Mouse (Mus musculus) urinary bladder, adult 18-20 months (tissue): ENCODE measurements around the gene Rab26.
A peak's percentile ranks its signal among the peaks of the same experiment; 100 is the strongest.

Experiments used
- DNase-seq, 2 experiments: peaks; one replicate each; pipeline ENCODE4 v3.0.0; 2022; ENCODE audit warnings: low spot score in 2 of 2, mixed read lengths in 2 of 2

The Rab26 gene

GRCm38 (mm10) chr17:24507806-24508460, 26.1 kb downstream of the Rab26 start:
- DNase-seq, result no peak

- DNase-seq, result no peak
Observed at GRCm38 (mm10) chr17:24507129-24507664, 26.8 kb downstream of the Rab26 start.

DNA sequence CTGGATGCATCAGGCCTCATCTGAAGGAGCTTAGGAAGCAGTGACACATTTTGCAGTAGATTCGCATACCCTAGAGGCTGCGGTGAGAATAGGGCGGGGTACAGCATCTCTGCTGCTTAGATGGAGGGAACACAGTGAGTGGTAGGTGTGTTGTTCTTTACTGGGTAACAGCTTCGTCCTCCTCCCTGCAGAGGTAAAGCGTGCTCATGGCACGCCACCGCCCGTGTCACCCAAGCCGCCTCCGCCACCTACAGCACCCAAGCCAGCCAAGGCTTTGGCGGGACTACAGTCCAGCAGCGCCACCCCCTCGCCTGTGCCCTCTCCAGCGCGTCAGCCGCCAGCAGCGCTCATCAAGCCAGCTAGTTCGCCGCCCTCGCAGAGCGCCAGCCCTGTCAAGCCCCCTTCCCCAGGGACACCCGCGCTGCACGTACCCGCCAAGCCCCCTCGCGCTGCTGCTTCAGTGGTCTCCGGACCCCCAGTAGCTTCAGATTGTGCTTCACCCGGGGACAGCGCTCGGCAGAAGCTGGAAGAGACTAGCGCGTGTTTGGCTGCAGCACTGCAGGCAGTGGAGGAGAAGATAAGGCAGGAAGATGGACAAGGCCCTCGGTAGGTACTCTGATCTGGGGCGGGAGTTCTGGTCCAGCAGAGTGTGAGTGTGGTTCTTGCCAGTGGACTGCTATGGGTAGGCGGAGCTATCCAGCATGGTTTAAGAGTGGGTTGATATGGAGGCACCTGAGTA, 27.5 kb downstream of the Rab26 start:
- DNase-seq, result no peak

DNA sequence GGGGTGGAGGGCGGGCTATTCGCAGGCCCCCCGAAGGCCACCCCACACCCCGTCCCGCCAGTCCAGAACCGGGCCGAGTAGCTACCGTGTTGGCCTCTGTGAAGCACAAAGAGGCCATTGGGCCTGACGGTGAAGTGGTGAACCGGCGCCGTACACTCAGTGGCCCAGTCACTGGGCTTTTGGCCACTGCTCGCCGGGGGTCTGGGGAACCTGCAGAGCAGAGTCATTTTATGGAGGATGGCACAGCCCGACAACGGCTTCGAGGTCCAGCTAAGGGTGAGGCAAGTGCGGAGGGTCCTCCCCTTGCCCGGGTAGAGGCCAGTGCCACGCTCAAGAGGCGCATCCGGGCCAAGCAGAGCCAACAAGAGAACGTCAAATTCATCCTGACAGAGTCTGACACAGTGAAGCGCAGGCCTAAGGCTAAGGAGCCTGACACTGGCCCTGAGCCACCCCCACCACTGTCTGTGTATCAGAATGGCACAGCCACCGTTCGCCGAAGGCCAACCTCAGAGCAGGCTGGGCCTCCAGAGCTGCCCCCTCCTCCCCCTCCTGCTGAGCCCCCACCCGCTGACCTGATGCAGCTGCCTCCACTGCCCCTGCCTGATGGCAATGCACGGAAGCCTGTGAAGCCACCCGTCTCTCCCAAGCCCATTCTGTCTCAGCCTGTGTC, 28.6 kb downstream of the Rab26 start:
- DNase-seq, result no peak

GRCm38 (mm10) chr17:24504085-24504484, 29.9 kb downstream of the Rab26 start:
- DNase-seq, result no peak

DNA sequence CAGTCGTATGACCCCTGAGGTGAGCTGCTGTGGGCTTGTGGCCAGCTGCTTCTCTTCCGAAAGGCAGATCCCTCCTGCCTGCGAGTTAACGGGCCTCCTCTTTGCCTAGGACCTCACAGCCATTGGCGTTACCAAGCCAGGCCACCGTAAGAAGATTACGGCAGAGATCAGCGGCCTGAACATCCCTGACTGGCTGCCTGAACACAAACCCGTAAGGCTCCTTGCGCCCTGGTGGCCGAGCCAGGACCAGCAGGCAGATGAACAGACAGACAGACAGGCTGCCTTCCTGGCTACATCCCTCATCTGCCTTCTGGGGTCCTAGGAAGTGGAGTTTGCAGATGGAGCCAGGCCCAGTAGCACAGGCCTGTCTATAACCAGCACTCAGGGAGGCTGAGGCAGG, 31.8 kb downstream of the Rab26 start:
- no peak for DNase-seq

GRCm38 (mm10) chr17:24496026-24496425, 38.0 kb downstream of the Rab26 start:
- DNase-seq, result no peak

DNA sequence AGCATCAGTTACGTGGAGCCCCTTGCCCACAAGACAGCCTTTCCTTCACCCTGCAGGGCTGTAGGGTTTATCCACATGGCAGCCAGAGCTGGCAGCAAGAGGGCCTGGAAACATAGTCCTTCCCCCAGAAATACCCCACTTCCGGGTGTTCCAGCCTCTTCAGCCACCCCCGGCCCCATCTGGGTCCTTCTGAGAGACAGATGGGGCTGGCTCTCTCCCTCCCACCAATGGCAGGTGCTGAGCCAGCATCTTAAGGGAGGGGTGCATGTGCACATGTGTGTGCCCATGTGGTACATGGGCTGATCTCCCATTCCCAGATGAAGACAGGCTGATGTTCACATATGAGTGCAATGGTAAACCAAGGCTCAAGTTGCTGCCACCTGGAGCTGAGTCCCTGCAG, 38.6 kb downstream of the Rab26 start:
- DNase-seq, result no peak

- no peak for DNase-seq
Observed at GRCm38 (mm10) chr17:24494627-24495335, 39.2 kb downstream of the Rab26 start.

DNA sequence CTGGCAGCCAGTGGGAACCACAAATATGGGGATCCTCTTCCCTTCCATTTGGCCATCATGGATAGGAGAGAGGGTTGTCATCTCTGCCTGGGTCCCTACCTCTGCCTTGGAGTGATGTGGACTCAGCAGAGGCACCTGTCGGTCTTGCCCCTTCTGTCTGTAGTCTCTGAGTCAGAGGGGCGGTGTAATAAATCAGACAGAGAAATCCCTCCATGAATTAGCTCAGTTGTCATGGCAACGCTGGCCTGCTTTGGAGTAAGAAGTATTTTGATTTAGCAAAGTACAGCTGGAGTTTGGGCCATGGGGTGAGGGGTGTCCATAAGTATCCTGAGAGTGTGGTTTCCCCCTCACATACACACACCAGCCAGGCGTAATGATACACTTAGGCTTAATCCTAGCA, 43.6 kb downstream of the Rab26 start:
- no peak for DNase-seq

- no peak for DNase-seq
Observed at GRCm38 (mm10) chr17:24489265-24490030, 44.6 kb downstream of the Rab26 start.

GRCm38 (mm10) chr17:24488662-24489264, 45.2 kb downstream of the Rab26 start:
- peak in 1 of 2 experiments; percentile 20 for DNase-seq

GRCm38 (mm10) chr17:24488186-24488661, 45.8 kb downstream of the Rab26 start, which contains the start of gene Caskin1:
Gene Caskin1, plus strand, starts transcription at chr17:24488601.
- peak in 1 of 2 experiments; percentile 20 for DNase-seq

DNA sequence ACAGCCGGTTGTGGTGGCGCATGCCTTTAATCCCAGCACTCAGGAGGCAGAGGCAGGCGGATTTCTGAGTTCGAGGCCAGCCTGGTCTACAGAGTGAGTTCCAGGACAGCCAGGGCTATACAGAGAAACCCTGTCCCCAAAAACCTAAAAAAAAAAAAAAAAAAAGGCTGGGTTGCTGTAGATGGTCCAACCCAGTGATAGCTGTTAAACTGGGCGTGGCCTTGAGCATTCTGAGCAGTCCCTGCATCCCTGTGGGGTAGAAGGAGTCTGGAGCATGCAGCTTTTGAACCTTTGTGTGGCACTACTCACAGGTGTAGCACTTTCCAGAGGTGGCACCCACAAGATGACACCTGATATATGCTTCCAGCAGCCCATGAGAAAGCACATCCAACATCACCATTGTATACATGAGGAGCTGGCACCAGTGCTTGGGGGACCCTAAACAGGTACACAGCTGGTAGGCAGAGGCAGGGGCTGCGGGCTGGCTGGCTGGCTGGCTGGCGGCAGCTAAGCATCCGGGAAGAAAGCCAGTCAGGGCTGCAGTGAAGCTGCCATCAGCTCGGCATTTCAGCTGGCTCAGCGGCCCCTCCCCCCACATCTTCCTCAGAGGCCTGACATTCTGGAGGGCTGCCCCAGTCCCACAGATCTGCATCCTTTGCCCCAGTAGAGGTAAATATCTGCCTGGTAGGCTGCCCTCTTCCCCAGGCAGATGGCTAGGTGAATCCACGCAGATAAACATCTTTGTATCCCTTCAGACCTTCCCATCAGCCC, 48.7 kb downstream of the Rab26 start:
- no peak for DNase-seq

DNA sequence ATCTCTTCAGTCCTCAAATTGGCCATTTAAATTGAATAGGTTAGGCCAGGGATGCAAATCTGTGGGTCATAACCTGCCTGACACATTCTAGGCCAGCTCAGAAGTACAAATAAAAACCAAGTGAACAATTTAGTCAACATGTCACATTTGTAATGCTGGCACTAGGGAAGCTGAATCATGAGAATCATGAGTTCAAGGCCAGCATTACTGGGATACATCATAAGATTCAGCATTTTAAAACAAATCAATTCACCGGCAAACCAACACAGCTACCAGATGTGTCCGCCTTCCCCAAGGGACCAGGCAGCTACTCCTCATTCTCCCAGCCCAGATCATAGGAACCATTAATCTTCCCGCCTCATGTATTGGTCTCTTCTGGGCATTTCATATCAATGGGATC, 50.5 kb downstream of the Rab26 start:
- DNase-seq, result no peak

- DNase-seq, result no peak
Observed at GRCm38 (mm10) chr17:24481027-24481815, 52.8 kb downstream of the Rab26 start.

GRCm38 (mm10) chr17:24480201-24480826, 53.7 kb downstream of the Rab26 start:
- DNase-seq, result no peak

- no peak for DNase-seq
Observed at GRCm38 (mm10) chr17:24479431-24479830, 54.6 kb downstream of the Rab26 start.
